Mouse (Mus musculus) spleen, adult 2 months (tissue): ENCODE results near the gene Schip1.

ENCODE experiments used
- CTCF ChIP-seq: fragments of 200-500 bp; IDR thresholded peaks from 2 replicates; pipeline ENCODE4 v1.5.1; 2011; ENCODE audit warnings: mild to moderate bottlenecking, inconsistent platforms; ENCODE audit not compliant: insufficient read depth, insufficient read length, insufficient replicate concordance; ENCODE audit errors: extremely low read depth
- POLR2A ChIP-seq: fragments of 200-500 bp; IDR thresholded peaks from 2 replicates; pipeline ENCODE4 v1.6.1; 2011; ENCODE audit warnings: low read depth, low read length, inconsistent platforms

GRCm38 (mm10) chr3:68646387-68647130 is 582.0 kb downstream of the Schip1 start:
- peak; percentile 48; the same call in 1 of the 2 replicates for TF ChIP-seq CTCF
- TF ChIP-seq POLR2A = no peak
